ENCODE assay signal across 10 mouse cellular contexts in the genomic region with DNA sequence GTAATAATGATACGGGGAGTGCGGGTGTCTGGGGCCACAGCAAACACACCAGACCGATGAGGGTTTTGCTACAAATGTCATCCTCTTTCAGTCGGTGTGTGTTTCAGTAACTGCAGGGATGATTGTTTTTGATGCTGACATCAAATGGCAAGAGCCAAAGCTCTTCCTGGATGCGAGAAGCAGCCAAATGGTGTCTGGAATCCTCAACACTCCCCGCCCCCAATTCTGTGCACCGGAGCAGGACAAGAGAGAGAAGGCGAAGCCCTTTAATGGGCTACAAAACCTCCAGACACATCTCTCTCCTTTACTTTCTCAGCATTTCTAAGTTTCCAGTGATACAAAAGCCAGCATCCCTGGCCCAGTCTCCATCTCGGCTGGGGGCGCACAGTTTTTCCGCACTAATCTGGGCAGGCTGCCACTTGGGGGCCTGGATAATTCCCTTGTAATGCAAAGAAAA.
DNase-seq lines count a peak whose midpoint lies in the region; ATAC-seq and TF ChIP-seq lines count a peak whose summit lies in the region.
"Had no signal": no experiment of that assay in that cellular context is flagged by ENCODE, and none has a peak within 500 bp of the region (broad histone marks: within the 10 kb centered on the region; RNA-seq: fewer than 3 reads in every experiment).

No protein-coding gene starts in this region.

- H3K27me3 ChIP-seq in heart, embryonic 15.5 days = no peaks in the 10 kb centered on the region
- 0 out of 2 replicates have a peak, but pooled peaks cover 15% of the 10 kb centered on the region for H3K27me3 ChIP-seq in hindbrain, embryonic 10.5 days (ENCODE audit: insufficient read depth, poor library complexity, severe bottlenecking)
- H3K27me3 ChIP-seq in midbrain, postnatal 0 days (ENCODE audit: insufficient read depth, low read length) = no peaks in the 10 kb centered on the region

- no peak for DNase-seq in heart, adult 11 months
- peak; percentile 34 for DNase-seq in embryo, embryonic 10 days (ENCODE audit: low spot score)
- peak; percentile 11 for DNase-seq in hindbrain, embryonic 10.5 days (ENCODE audit: low spot score)
- DNase-seq in midbrain, postnatal 0 days (ENCODE audit: low spot score) = peak; percentile 9
- DNase-seq in frontal cortex, postnatal 25 days (ENCODE audit: low spot score in 2 of 2) = no peak
- no peak for DNase-seq in gastrocnemius, postnatal 36 days
- DNase-seq in adrenal gland, postnatal 4 days (ENCODE audit: low spot score in 2 of 2) = no peak
- DNase-seq: gastrocnemius, adult 2 months had no signal

- no peaks in the 10 kb centered on the region for H3K9me3 ChIP-seq in heart, embryonic 15.5 days (replicated peaks)
- H3K9me3 ChIP-seq in hindbrain, embryonic 10.5 days = no peaks in the 10 kb centered on the region
- no peaks in the 10 kb centered on the region for H3K9me3 ChIP-seq in midbrain, postnatal 0 days (ENCODE audit: low read length)

- no peak for TF ChIP-seq CTCF in midbrain, postnatal 0 days (IDR thresholded peaks at IDR 0.05)

- WGBS in heart, embryonic 15.5 days = 21% methylated on average over 11 of the region's 11 CpGs
- WGBS in hindbrain, embryonic 10.5 days = 7% methylated on average over 11 of the region's 11 CpGs
- 9% methylated on average over 11 of the region's 11 CpGs for WGBS in midbrain, postnatal 0 days

- no peak for ATAC-seq in heart, embryonic 15.5 days (replicated peaks; ENCODE audit: insufficient number of reproducible peaks, insufficient read depth, low FRiP score, low read depth)
- no peak for ATAC-seq in midbrain, postnatal 0 days (ENCODE audit: low FRiP score)
- ATAC-seq: lung, postnatal 0 days had no signal

- H3K4me3 ChIP-seq in heart, embryonic 15.5 days = no peak overlapping the region
- peak overlapping the region; percentile 35 for H3K4me3 ChIP-seq in hindbrain, embryonic 10.5 days
- peak overlapping the region; percentile 14; the same call in 1 of the 2 replicates for H3K4me3 ChIP-seq in midbrain, postnatal 0 days (ENCODE audit: low read depth, low read length)
- H3K4me3 ChIP-seq: gastrocnemius, adult 2 months had no signal

- 0 out of 2 replicates have a peak overlapping the region, but pooled peaks have one; percentile 3 for H3K4me2 ChIP-seq in heart, embryonic 15.5 days
- H3K4me2 ChIP-seq in midbrain, postnatal 0 days (ENCODE audit: low read depth, low read length, poor library complexity, severe bottlenecking) = peak overlapping the region; percentile 46

- H3K4me1 ChIP-seq in heart, embryonic 15.5 days (replicated peaks) = 0 out of 2 replicates have a peak, but pooled peaks cover 3% of the 10 kb centered on the region
- H3K4me1 ChIP-seq in hindbrain, embryonic 10.5 days (replicated peaks) = peaks cover 20% of the 10 kb centered on the region
- peaks cover 8% of the 10 kb centered on the region; the same call in 1 of the 2 replicates for H3K4me1 ChIP-seq in midbrain, postnatal 0 days (ENCODE audit: insufficient read depth, low read length)

- no peaks in the 10 kb centered on the region for H3K36me3 ChIP-seq in heart, embryonic 15.5 days
- no peaks in the 10 kb centered on the region for H3K36me3 ChIP-seq in hindbrain, embryonic 10.5 days
- no peaks in the 10 kb centered on the region for H3K36me3 ChIP-seq in midbrain, postnatal 0 days (ENCODE audit: insufficient read depth, low read length)

- H3K27ac ChIP-seq in heart, embryonic 15.5 days = no peak overlapping the region
- peak overlapping the region; percentile 35; the same call in 1 of the 2 replicates for H3K27ac ChIP-seq in hindbrain, embryonic 10.5 days
- H3K27ac ChIP-seq in midbrain, postnatal 0 days (ENCODE audit: low read depth, low read length) = no peak overlapping the region
- H3K27ac ChIP-seq: gastrocnemius, adult 2 months had no signal

- no peak overlapping the region for H3K9ac ChIP-seq in heart, embryonic 15.5 days
- H3K9ac ChIP-seq in midbrain, postnatal 0 days (replicated peaks; ENCODE audit: low read length, poor library complexity, severe bottlenecking) = no peak overlapping the region

- intact Hi-C loops in gastrocnemius, postnatal 36 days (cut with DNase I) = no loop called here

Comparison
In these comparisons a context has a peak if more than half of its experiments do, and no peak if none do; other contexts are left out.
1. DNase-seq: peak in embryo, embryonic 10 days (single experiment), hindbrain, embryonic 10.5 days (single experiment) and midbrain, postnatal 0 days (single experiment); none in heart, adult 11 months (single experiment), frontal cortex, postnatal 25 days (0 of 2), gastrocnemius, postnatal 36 days (0 of 2) and adrenal gland, postnatal 4 days (0 of 2).